Mouse (Mus musculus) heart, embryonic 14.5 days (tissue): ENCODE results near the gene Lrrc7. TPM values are rescaled to one million over a fixed set of nuclear protein-coding genes. Genes with fewer than 3 reads are reported as not detected.

ENCODE experiments used
- ATAC-seq: fragments of 200-750 bp; cut with Nextera tagmentation; 2 replicates; pipeline ENCODE4 v1.8.0; 2017; ENCODE audit warnings: low read depth, moderate TSS enrichment; ENCODE audit not compliant: insufficient number of reproducible peaks, insufficient read depth, low FRiP score
- H3K27ac ChIP-seq, 2 experiments: fragments of 200-500 bp in 1 of 2; fragments of 300-500 bp in 1 of 2; sonication (generic) in 1 of 2; replicated peaks in 1 of 2; 2 replicates each; pipeline ENCODE4 v1.5.1; 2012 to 2014; ENCODE audit warnings: low read depth in 2 of 2, low read length in 2 of 2, control low read depth in 1 of 2, mild to moderate bottlenecking in 1 of 2, mixed read lengths in 1 of 2; ENCODE audit not compliant: control insufficient read depth in 1 of 2, insufficient read depth in 1 of 2
- H3K27me3 ChIP-seq: fragments of 300-500 bp; sonication (generic); 2 replicates; pipeline ENCODE4 v1.6.1; 2014; ENCODE audit warnings: mild to moderate bottlenecking, low read length, control low read depth; ENCODE audit not compliant: control insufficient read depth, insufficient read depth
- H3K36me3 ChIP-seq: fragments of 300-500 bp; sonication (generic); 2 replicates; pipeline ENCODE4 v1.6.1; 2014; ENCODE audit warnings: mild to moderate bottlenecking, control low read depth, low read length, mixed read lengths; ENCODE audit not compliant: control insufficient read depth, insufficient read depth
- H3K4me1 ChIP-seq, 2 experiments: fragments of 200-500 bp in 1 of 2; fragments of 300-500 bp in 1 of 2; sonication (generic) in 1 of 2; 2 replicates each; pipeline ENCODE4 v1.6.1; 2012 to 2014; ENCODE audit warnings: low read length in 2 of 2, control low read depth in 1 of 2, mixed read lengths in 1 of 2; ENCODE audit not compliant: control insufficient read depth in 2 of 2, insufficient read depth in 2 of 2
- H3K4me2 ChIP-seq: fragments of 300-500 bp; sonication (generic); 2 replicates; pipeline ENCODE4 v1.6.1; 2014; ENCODE audit warnings: mild to moderate bottlenecking, low read length
- H3K4me3 ChIP-seq, 2 experiments: fragments of 200-500 bp in 1 of 2; fragments of 300-500 bp in 1 of 2; sonication (generic) in 1 of 2; 2 replicates each; pipeline ENCODE4 v1.5.1; 2012 to 2014; ENCODE audit warnings: low read length in 2 of 2, mild to moderate bottlenecking in 2 of 2, control low read depth in 1 of 2, low read depth in 1 of 2, moderate library complexity in 1 of 2; ENCODE audit not compliant: control insufficient read depth in 1 of 2, insufficient read depth in 1 of 2
- H3K9ac ChIP-seq: fragments of 300-500 bp; sonication (generic); 2 replicates; pipeline ENCODE4 v1.6.1; 2014; ENCODE audit warnings: mild to moderate bottlenecking, low read length
- H3K9me3 ChIP-seq: fragments of 300-500 bp; sonication (generic); 2 replicates; pipeline ENCODE4 v1.6.1; 2016; ENCODE audit warnings: low read length, control low read depth; ENCODE audit not compliant: control insufficient read depth
- WGBS: fragments of 180-500 bp; shearing (Covaris S2); extraction: QIAGEN DNeasy Blood & Tissue Kit; methylation state at CpG from one replicate; pipeline ENCODE4 v1.1.7; 2014; 5-methylcytosine and 5-hydroxymethylcytosine counted together
- polyA plus RNA-seq: library from polyadenylated mRNA; unstranded; fragments of >200 nt; fragmentation: Nextera tagmentation; extraction: Ambion mirVana; gene quantifications from 2 replicates; pipeline ENCODE4 v1.2.1, GENCODE M21; 2014

Gene Lrrc7
- polyA plus RNA-seq, 1 experiment from 2014 or later: 0.14 TPM

DNA sequence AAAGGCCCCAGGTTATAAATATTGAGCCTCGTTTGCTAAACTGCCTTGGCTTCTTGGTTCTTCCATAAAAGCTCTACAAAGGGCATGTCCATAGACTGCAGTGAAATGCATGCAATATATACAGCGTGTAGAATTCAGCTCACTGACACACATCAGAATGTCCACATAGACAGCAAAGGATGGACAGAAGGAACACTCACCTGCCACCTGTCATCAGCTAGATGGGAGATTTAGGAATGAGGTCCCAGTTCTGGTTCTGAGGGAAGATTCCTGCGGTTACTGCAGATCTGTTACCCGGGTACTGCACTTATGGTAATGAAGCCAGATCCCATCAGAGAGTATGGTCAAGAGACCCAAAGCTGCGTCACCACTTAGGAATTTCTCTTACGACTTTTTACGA, 494.1 kb downstream of the Lrrc7 start:
- peaks cover 23% of the 10 kb centered on the region for H3K36me3 ChIP-seq
- no peak overlapping the region for H3K9ac ChIP-seq
- H3K9me3 ChIP-seq: no peaks in the 10 kb centered on the region
- H3K27me3 ChIP-seq: no peaks in the 10 kb centered on the region
- 79% methylated on average over 7 of the region's 7 CpGs for WGBS
- H3K27ac ChIP-seq: no peak overlapping the region
- no peak for ATAC-seq
- H3K4me1 ChIP-seq: peaks cover 0 to 4% of the 10 kb centered on the region in 2 experiments; a peak in 2 of 4 replicates
- no peak overlapping the region for H3K4me2 ChIP-seq
- no peak overlapping the region for H3K4me3 ChIP-seq

DNA sequence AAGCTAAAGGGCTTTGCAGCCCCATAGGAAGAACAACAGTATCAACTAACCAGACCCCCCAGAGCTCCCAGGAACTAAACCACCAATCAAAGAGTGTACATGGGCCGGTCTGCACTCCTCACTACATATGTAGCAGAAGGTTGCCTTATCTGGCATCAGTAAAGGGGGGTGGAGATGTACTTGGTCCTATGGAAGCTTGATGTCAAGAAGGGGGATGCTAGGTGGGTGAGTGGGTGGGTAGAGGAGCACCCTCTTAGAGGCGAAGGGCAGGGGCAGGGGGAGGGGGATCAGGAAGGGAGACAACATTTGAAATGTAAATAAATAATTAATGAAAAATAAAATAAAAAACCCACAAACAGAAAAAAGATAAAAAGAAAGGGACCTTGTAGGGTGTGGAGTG, 496.8 kb downstream of the Lrrc7 start:
- Histone ChIP-seq H3K27ac (no peak overlapping the region), H3K4me3 (no peak overlapping the region), H3K36me3 (peaks cover 37% of the 10 kb centered on the region), H3K4me1 (peaks cover 0 to 4% of the 10 kb centered on the region in 2 experiments; a peak in 2 of 4 replicates), H3K4me2 (no peak overlapping the region), H3K9ac (no peak overlapping the region), H3K9me3 (no peaks in the 10 kb centered on the region), H3K27me3 (no peaks in the 10 kb centered on the region)
- no peak for ATAC-seq
- WGBS: 89% methylated on average over 2 of the region's 2 CpGs

DNA sequence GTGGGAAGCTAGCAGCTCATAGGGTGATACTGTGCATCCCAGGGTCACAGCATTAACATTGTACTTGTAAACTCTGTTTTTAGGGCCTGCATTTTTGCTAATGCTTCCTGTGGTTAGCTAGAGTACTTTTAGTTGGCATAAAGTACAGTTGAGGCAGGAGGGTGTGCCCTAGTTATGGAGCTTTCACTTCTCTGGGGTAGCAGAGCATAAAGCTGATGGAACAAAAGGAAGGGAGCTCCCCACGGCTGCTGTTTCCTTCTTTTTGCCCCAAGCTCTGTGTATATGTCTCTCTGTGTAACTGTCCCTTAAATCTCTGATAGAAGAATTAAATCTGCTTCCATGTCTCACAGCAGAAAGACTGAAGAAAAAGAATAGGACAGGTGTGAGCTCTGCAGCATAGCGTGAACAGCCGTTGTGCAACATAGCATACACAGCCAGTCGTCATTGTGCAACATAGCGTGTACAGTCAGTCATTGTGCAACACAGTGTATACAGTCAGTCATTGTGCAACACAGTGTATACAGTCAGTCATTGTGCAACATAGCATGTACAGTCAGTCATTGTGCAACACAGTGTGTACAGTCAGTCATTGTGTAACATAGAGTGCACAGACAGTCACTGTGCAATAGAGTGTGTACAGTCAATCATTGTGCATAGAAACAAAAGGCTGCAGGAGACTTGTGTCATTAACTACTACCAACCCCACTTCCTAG, 500.1 kb downstream of the Lrrc7 start:
- no peaks in the 10 kb centered on the region for H3K9me3 ChIP-seq
- H3K9ac ChIP-seq: no peak overlapping the region
- H3K27me3 ChIP-seq: no peaks in the 10 kb centered on the region
- no peak overlapping the region for H3K27ac ChIP-seq
- ATAC-seq: no peak
- peaks cover 62% of the 10 kb centered on the region for H3K36me3 ChIP-seq
- H3K4me3 ChIP-seq: no peak overlapping the region
- no peaks in the 10 kb centered on the region for H3K4me1 ChIP-seq
- no peak overlapping the region for H3K4me2 ChIP-seq
- WGBS: 92% methylated on average over 5 of the region's 5 CpGs

DNA sequence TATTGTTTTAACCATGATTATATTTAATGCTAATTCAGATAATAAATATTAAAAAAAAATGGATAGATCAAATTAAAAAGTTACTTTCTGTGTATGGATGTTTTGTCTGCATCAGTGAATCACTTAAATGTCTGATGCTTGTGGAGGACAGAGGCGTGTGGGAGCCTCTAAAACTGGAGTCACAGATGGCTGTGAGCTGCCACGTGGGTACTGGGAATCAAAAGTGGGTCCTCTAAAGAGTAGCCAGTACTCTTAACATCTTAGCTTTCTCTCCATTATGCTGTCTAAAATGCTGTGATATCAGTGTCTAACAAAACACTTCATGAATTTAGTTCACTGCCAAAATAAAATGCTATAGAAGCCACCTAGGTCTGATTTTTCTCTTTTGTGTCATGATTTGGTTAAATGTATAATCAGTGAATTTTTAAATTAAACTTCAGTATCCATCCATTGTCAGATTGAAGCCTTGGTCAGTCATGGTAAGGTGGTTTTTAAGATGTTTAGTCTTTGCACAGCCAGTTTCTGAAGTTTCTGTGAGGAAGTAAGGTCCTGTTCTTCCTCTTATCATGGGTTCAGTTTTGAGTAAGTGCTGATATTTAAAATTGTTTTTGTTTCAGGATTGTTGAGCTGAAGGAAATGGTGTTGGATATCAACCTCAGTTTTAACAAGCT, 501.3 kb downstream of the Lrrc7 start:
- no peak overlapping the region for H3K4me2 ChIP-seq
- ATAC-seq: no peak
- H3K4me3 ChIP-seq: no peak overlapping the region
- peaks cover 67% of the 10 kb centered on the region for H3K36me3 ChIP-seq
- no peaks in the 10 kb centered on the region for H3K27me3 ChIP-seq
- no peak overlapping the region for H3K9ac ChIP-seq
- H3K27ac ChIP-seq: no peak overlapping the region
- 91% methylated on average over 2 of the region's 2 CpGs for WGBS
- H3K9me3 ChIP-seq: no peaks in the 10 kb centered on the region
- no peaks in the 10 kb centered on the region for H3K4me1 ChIP-seq

DNA sequence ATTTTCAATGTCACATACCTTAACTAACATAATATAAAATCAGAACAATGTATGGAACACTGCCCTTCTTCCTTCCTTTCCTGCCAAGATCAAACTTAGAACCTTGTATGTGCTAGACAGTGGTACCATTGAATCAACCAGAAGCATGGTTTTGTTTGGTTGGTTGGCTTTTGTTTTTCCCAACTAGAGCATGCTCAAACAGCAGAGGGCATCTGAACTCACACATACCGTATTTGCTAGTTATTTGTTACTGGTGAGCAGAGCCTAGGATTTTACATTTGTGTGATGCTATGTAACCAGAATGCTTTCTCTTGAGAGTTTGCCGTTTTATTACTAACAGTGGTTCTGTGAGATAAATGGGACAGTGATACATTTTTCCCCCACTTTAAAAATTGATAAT, 512.5 kb downstream of the Lrrc7 start:
- no peak overlapping the region for H3K4me3 ChIP-seq
- H3K9me3 ChIP-seq: no peaks in the 10 kb centered on the region
- ATAC-seq: no peak
- 81% methylated on average over 2 of the region's 2 CpGs for WGBS
- H3K36me3 ChIP-seq: peaks cover 49% of the 10 kb centered on the region
- H3K9ac ChIP-seq: no peak overlapping the region
- no peaks in the 10 kb centered on the region for H3K4me1 ChIP-seq
- H3K27ac ChIP-seq: no peak overlapping the region
- no peaks in the 10 kb centered on the region for H3K27me3 ChIP-seq
- no peak overlapping the region for H3K4me2 ChIP-seq

DNA sequence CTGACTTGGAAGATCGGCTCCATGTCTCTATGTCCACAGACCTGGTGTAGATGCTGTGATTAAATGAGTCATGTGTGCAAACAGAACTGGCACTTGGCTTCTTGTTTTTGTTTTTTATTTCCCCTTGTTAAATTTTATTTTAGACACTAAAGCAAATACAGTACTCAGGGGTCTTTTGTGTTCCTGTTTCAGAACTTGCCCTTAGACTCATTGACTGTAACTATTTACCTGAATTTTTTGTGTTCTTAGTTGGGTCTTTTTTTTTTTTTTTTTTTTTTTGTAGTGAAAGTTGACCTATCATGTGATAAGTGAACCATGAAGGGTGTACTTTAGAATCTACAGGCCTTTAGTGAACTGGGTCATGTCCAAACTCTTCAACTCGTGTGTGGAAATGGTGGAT, 521.3 kb downstream of the Lrrc7 start:
- H3K4me1 ChIP-seq: peaks cover 0 to 3% of the 10 kb centered on the region in 2 experiments; a peak in 2 of 4 replicates
- no peak overlapping the region for H3K4me3 ChIP-seq
- no peak overlapping the region for H3K9ac ChIP-seq
- 78% methylated on average over 2 of the region's 2 CpGs for WGBS
- no peaks in the 10 kb centered on the region for H3K36me3 ChIP-seq
- no peak overlapping the region for H3K4me2 ChIP-seq
- no peaks in the 10 kb centered on the region for H3K27me3 ChIP-seq
- H3K9me3 ChIP-seq: no peaks in the 10 kb centered on the region
- H3K27ac ChIP-seq: no peak overlapping the region
- ATAC-seq: no peak

DNA sequence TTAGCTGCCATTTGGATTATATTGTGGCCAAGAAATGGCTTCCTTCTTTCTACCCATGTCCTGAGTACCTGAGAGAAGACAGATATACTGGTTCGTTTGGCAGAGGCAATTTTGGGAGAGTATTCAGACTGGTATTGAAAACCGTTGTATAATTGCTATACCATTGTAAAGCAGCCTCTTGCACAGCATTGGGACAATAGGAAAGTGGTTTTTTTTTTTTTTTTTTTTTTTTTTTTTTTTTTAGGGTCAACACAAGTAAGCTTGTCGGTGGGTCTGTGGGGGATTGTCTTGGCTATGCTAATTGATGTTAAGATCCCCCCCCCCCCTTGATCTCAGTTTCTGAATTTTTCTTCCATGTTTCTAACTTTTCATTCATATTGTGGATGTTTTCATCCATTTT, 523.9 kb downstream of the Lrrc7 start:
- ATAC-seq: no peak
- no peaks in the 10 kb centered on the region for H3K27me3 ChIP-seq
- H3K9ac ChIP-seq: no peak overlapping the region
- no peak overlapping the region for H3K27ac ChIP-seq
- no peak overlapping the region for H3K4me3 ChIP-seq
- no peaks in the 10 kb centered on the region for H3K9me3 ChIP-seq
- 87% methylated on average over 3 of the region's 3 CpGs for WGBS
- no peak overlapping the region for H3K4me2 ChIP-seq
- peaks cover 3% of the 10 kb centered on the region for H3K36me3 ChIP-seq
- H3K4me1 ChIP-seq: peaks cover 3 to 15% of the 10 kb centered on the region in 2 experiments; a peak in 3 of 4 replicates
